ENCODE assay signal across 16 mouse cellular contexts in the genomic region with DNA sequence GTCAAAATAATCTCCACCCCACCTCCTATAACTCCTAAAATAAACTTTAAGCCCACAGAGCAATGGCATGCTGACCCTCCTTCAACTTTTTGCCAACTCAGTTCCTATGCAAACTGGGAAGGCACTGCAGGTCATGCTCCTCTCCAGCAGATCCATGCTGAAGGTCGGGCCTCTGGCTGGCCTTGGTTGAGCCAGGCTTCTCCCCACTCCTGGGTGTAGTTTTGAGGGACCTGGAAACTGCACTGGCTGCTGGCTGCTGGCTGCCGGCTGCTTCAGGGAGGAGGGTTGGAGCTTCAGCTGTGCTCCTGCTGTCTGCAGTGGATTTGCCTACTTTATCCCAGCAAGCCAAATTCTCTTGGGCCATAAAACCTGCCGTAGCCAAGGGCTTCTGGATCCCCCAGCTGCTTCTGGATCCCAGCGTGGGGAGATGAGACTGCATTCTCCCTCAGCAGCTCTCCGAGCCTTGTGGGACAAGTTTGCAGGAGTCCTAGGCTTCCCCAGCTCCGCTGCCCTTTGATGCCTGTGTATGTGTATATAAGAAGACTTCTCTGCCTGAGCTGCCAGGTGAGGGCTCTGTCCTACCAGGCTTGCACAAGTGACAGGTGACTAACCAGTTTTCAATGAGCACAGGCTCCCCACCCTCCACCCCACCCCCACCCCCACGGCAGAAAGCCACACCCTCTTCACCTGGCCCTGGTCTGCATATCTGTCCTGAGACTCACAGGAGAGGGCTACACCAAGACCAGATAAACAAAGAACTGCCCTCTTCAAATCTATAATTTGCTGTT. TPM values are rescaled to one million over a fixed set of nuclear protein-coding genes. Genes with fewer than 3 reads are reported as not detected.
A peak's percentile ranks its signal among the peaks of the same experiment; 100 is the strongest.
DNase-seq lines count a peak whose midpoint lies in the region; ATAC-seq and TF ChIP-seq lines count a peak whose summit lies in the region.
"Had no signal": no experiment of that assay in that cellular context is flagged by ENCODE, and none has a peak within 500 bp of the region (broad histone marks: within the 10 kb centered on the region; RNA-seq: fewer than 3 reads in every experiment).

No protein-coding gene starts in this region.

- H3K27me3 ChIP-seq in forebrain, embryonic 12.5 days, result peaks cover 11% of the 10 kb centered on the region
- no peaks in the 10 kb centered on the region for H3K27me3 ChIP-seq in forebrain, embryonic 16.5 days (replicated peaks; ENCODE audit: control insufficient read depth, insufficient read depth, low read length)
- H3K27me3 ChIP-seq in intestine, postnatal 0 days (replicated peaks; ENCODE audit: control insufficient read depth, insufficient read depth, low read length), result no peaks in the 10 kb centered on the region
- H3K27me3 ChIP-seq: liver, embryonic 13.5 days had no signal

- ATAC-seq in forebrain, embryonic 12.5 days (ENCODE audit: low FRiP score), result no peak
- ATAC-seq in forebrain, embryonic 16.5 days, result no peak
- ATAC-seq in intestine, postnatal 0 days, result no peak
- ATAC-seq: inflammation-experienced regulatory T-cells, adult 6 months had no signal

- no peak overlapping the region for H3K4me2 ChIP-seq in forebrain, embryonic 12.5 days
- H3K4me2 ChIP-seq in forebrain, embryonic 16.5 days (ENCODE audit: low read length), result no peak overlapping the region
- H3K4me2 ChIP-seq in intestine, postnatal 0 days (replicated peaks; ENCODE audit: low read depth), result no peak overlapping the region
- H3K4me2 ChIP-seq: liver, embryonic 13.5 days; midbrain, embryonic 12.5 days had no signal

- no peak overlapping the region for H3K4me3 ChIP-seq in forebrain, embryonic 12.5 days (replicated peaks)
- H3K4me3 ChIP-seq in forebrain, embryonic 16.5 days (replicated peaks; ENCODE audit: low read length), result no peak overlapping the region
- H3K4me3 ChIP-seq in intestine, postnatal 0 days (ENCODE audit: low read depth, low read length), result no peak overlapping the region
- H3K4me3 ChIP-seq: liver, embryonic 13.5 days; midbrain, embryonic 12.5 days had no signal

- 46% methylated on average over 7 of the region's 7 CpGs for WGBS in forebrain, embryonic 12.5 days
- 52% methylated on average over 7 of the region's 7 CpGs for WGBS in forebrain, embryonic 16.5 days
- 16% methylated on average over 7 of the region's 7 CpGs for WGBS in intestine, postnatal 0 days

- no peaks in the 10 kb centered on the region for H3K36me3 ChIP-seq in forebrain, embryonic 12.5 days (replicated peaks)
- H3K36me3 ChIP-seq in forebrain, embryonic 16.5 days (ENCODE audit: control insufficient read depth, insufficient read depth), result no peaks in the 10 kb centered on the region
- H3K36me3 ChIP-seq in intestine, postnatal 0 days (ENCODE audit: control insufficient read depth, insufficient read depth), result no peaks in the 10 kb centered on the region
- H3K36me3 ChIP-seq: liver, embryonic 13.5 days; midbrain, embryonic 12.5 days had no signal

- peak; percentile 68 for DNase-seq in ovary, adult 18-20 months (ENCODE audit: low spot score)
- no peak for DNase-seq in ovary, postnatal 10 days (ENCODE audit: low spot score)
- DNase-seq in liver, result no peak
- DNase-seq in layer of hippocampus, adult 11-12 months (ENCODE audit: low spot score), result no peak
- DNase-seq: B cell, adult 2 months; cerebellum, postnatal 25 days; heart, adult 11 months; kidney, postnatal 36 days; liver, embryonic 13.5 days; thymus, postnatal 25 days had no signal

- no peak overlapping the region for H3K27ac ChIP-seq in forebrain, embryonic 12.5 days
- no peak overlapping the region for H3K27ac ChIP-seq in forebrain, embryonic 16.5 days (ENCODE audit: low read length)
- H3K27ac ChIP-seq in intestine, postnatal 0 days (ENCODE audit: low read depth, low read length), result no peak overlapping the region
- H3K27ac ChIP-seq: liver, embryonic 13.5 days; midbrain, embryonic 12.5 days had no signal

- TF ChIP-seq CTCF in intestine, postnatal 0 days (IDR thresholded peaks at IDR 0.05; ENCODE audit: low read depth), result 0 out of 2 replicates have a peak, but pooled peaks have one; percentile 3

- H3K4me1 ChIP-seq in forebrain, embryonic 12.5 days, result peaks cover 54% of the 10 kb centered on the region
- peaks cover 33% of the 10 kb centered on the region for H3K4me1 ChIP-seq in forebrain, embryonic 16.5 days (replicated peaks; ENCODE audit: control insufficient read depth, insufficient read depth, low read length)
- H3K4me1 ChIP-seq in intestine, postnatal 0 days (replicated peaks; ENCODE audit: control insufficient read depth, insufficient read depth, low read length), result 0 out of 2 replicates have a peak, but pooled peaks cover 3% of the 10 kb centered on the region
- H3K4me1 ChIP-seq: liver, embryonic 13.5 days had no signal

- H3K9ac ChIP-seq in forebrain, embryonic 12.5 days, result 0 out of 2 replicates have a peak overlapping the region, but pooled peaks have one; percentile 17
- no peak overlapping the region for H3K9ac ChIP-seq in forebrain, embryonic 16.5 days (replicated peaks; ENCODE audit: low read depth, low read length)
- H3K9ac ChIP-seq in intestine, postnatal 0 days (ENCODE audit: low read depth, low read length), result no peak overlapping the region
- H3K9ac ChIP-seq: liver, embryonic 13.5 days; midbrain, embryonic 12.5 days had no signal

- H3K9me3 ChIP-seq in forebrain, embryonic 12.5 days, result no peaks in the 10 kb centered on the region
- no peaks in the 10 kb centered on the region for H3K9me3 ChIP-seq in forebrain, embryonic 16.5 days (ENCODE audit: control insufficient read depth, low read length)
- H3K9me3 ChIP-seq in intestine, postnatal 0 days (ENCODE audit: control insufficient read depth), result no peaks in the 10 kb centered on the region
- H3K9me3 ChIP-seq: liver, embryonic 13.5 days; midbrain, embryonic 12.5 days had no signal

RNA-seq across cellular contexts. Expression of a gene that starts 45.8 kb away (rescaled TPM):
- polyA plus RNA-seq in forebrain, embryonic 12.5 days (2016; fragmentation: Nextera tagmentation; extraction: Ambion mirVana), result 71.6 and 89.0 TPM in 2 replicates
- polyA plus RNA-seq in forebrain, embryonic 16.5 days (2015; fragmentation: Nextera tagmentation; extraction: Ambion mirVana), result 57.5 and 59.7 TPM in 2 replicates
- polyA plus RNA-seq in intestine, postnatal 0 days (2015; fragmentation: Nextera tagmentation; extraction: Ambion mirVana), result not detected in 2 replicates
- polyA plus RNA-seq: heart, embryonic 14.5 days; inflammation-experienced regulatory T-cells, adult 6 months; liver, embryonic 13.5 days had no signal

Comparison
In these comparisons a context has a peak if more than half of its experiments do, and no peak if none do; other contexts are left out.
1. RNA of a gene that starts 45.8 kb away (polyA plus RNA-seq): 71.6 to 89.0 TPM in forebrain, embryonic 12.5 days and 57.5 to 59.7 TPM in forebrain, embryonic 16.5 days; not detected in intestine, postnatal 0 days; every median in the first group is over 10 times any median in the second.